Mouse (Mus musculus) heart, postnatal 0 days (tissue): ENCODE measurements at regions not wholly inside any gene's neighbourhood (a gene's known extent, or its start where the extent isn't known, plus 50 kb on each side); places are given as distances from the start of the nearest gene placed in this dataset.

Experiments used
- CTCF ChIP-seq: IDR thresholded peaks from 2 replicates; pipeline ENCODE4 v1.5.1; 2016; ENCODE audit warnings: antibody characterized with exemption, control low read depth, low read depth
- EP300 ChIP-seq: IDR thresholded peaks from 2 replicates; pipeline ENCODE4 v1.6.1; 2016; ENCODE audit warnings: antibody characterized with exemption, low read depth

- TF ChIP-seq CTCF (no peak), EP300 (no peak)
Observed at GRCm38 (mm10) chr16:30791048-30791855, 191.7 kb downstream of the Fam43a start.
